Mouse (Mus musculus) intestine, embryonic 15.5 days (tissue): ENCODE measurements around the gene Rpain. TPM values are rescaled to one million over a fixed set of nuclear protein-coding genes. Genes with fewer than 3 reads are reported as not detected.

Source experiments
- ATAC-seq: fragments of 200-750 bp; cut with Nextera tagmentation; 2 replicates; pipeline ENCODE4 v1.8.0; 2017; ENCODE audit warnings: moderate TSS enrichment, moderate library complexity
- H3K27ac ChIP-seq: fragments of 300-500 bp; sonication (generic); 2 replicates; pipeline ENCODE4 v1.5.1; 2015; ENCODE audit warnings: mild to moderate bottlenecking, inconsistent platforms
- H3K27me3 ChIP-seq: fragments of 300-500 bp; sonication (generic); replicated peaks from 2 replicates; pipeline ENCODE4 v1.6.1; 2015; ENCODE audit warnings: inconsistent platforms
- H3K36me3 ChIP-seq: fragments of 300-500 bp; sonication (generic); 2 replicates; pipeline ENCODE4 v1.6.1; 2015; ENCODE audit warnings: inconsistent platforms
- H3K4me1 ChIP-seq: fragments of 300-500 bp; sonication (generic); replicated peaks from 2 replicates; pipeline ENCODE4 v1.6.1; 2015; ENCODE audit warnings: inconsistent platforms
- H3K4me2 ChIP-seq: fragments of 300-500 bp; sonication (generic); replicated peaks from 2 replicates; pipeline ENCODE4 v1.6.1; 2015; ENCODE audit warnings: mild to moderate bottlenecking, inconsistent platforms
- H3K4me3 ChIP-seq: fragments of 300-500 bp; sonication (generic); replicated peaks from 2 replicates; pipeline ENCODE4 v1.5.1; 2015; ENCODE audit warnings: inconsistent platforms
- H3K9ac ChIP-seq: fragments of 300-500 bp; sonication (generic); 2 replicates; pipeline ENCODE4 v1.6.1; 2015; ENCODE audit warnings: inconsistent platforms
- H3K9me3 ChIP-seq: fragments of 300-500 bp; sonication (generic); 2 replicates; pipeline ENCODE4 v1.6.1; 2016; ENCODE audit warnings: inconsistent platforms
- WGBS: fragments of 180-500 bp; shearing (Covaris S2); methylation state at CpG from one replicate; pipeline ENCODE4 v1.1.7; 2015; 5-methylcytosine and 5-hydroxymethylcytosine counted together
- polyA plus RNA-seq: library from polyadenylated mRNA; unstranded; fragments of >200 nt; fragmentation: Nextera tagmentation; extraction: Ambion mirVana; gene quantifications from 2 replicates; pipeline ENCODE4 v1.2.1, GENCODE M21; 2015

Gene Rpain
- polyA plus RNA-seq, result 63.3 and 66.7 TPM in 2 replicates

DNA sequence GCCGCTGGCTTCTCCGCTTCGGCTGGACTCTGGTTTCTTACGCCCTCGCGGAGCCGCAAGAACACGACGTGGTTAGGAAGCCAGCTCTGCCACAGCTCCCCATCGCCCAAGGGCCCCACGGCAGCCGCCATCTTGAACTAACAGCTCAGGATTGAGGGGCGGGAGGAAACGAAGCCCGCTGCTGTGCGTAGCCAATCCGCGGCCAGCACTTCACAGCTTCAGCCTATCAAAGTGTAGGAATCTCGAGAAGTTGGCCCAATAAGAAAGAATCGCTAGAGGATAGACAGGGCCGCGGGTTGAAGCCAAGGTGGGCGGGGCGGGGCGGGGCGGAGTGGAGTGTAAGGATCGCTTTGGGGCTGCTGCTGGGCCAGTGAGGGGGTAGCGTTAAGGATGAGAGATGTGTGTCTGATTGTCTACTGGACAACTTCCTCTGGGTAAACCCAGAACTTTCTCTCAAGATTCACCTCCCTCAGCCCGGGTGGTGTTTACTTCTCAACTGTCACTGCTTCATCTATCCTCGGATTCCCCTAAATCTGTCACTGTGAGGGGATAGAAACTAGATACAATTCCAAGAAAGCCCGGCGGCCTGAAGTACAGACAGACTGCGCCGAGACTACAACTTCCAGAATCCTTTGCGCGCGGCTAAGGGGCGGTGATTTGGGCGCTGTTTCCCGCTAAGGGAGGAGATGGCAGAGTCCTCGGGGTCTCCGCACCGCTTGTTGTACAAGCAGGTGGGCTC is at the start of gene Rpain, which contains the start of gene Nup88:
TSS of gene Rpain (plus strand) at position 393 of the 739 bp plus-strand sequence.
TSS of gene Nup88 (minus strand) at position 153 of the 739 bp plus-strand sequence.
- Histone ChIP-seq H3K27ac (peak within 1 kb of the TSS; percentile 85), H3K4me3 (peak within 1 kb of the TSS; percentile 90), H3K27me3 (no peaks in the 10 kb centered on the region), H3K36me3 (peaks cover 13% of the 10 kb centered on the region; the same call in 1 of the 2 replicates), H3K4me1 (peaks cover 12% of the 10 kb centered on the region), H3K9me3 (no peaks in the 10 kb centered on the region), H3K4me2 (peak within 1 kb of the TSS; percentile 76), H3K9ac (peak within 1 kb of the TSS; percentile 90)
- ATAC-seq, result peak; percentile 98
- under 1% methylated on average over 43 of the region's 43 CpGs for WGBS

DNA sequence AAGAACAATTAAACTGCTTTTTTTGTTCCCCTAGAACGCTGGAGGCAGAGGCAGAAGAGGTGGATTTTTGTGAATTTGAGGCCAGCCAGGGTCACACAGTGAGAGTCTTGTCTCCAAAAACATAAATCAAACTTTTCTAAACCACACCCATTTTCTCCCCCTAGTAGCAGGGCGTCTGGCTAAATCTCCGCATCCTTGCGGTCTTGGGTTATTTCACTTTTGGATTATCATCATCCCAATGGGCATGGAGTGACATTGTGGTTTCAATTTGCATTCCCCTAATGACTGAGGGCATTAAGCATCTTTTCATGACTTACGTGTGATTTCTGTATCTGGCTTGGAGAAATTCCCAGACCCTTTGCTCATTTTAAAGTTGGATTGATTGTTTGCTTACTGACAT is 38.6 kb upstream of the Rpain start:
- Histone ChIP-seq H3K4me3 (no peak overlapping the region), H3K9me3 (no peaks in the 10 kb centered on the region), H3K27me3 (no peaks in the 10 kb centered on the region), H3K4me1 (no peaks in the 10 kb centered on the region), H3K27ac (no peak overlapping the region), H3K9ac (no peak overlapping the region), H3K36me3 (peaks cover 12% of the 10 kb centered on the region), H3K4me2 (no peak overlapping the region)
- whole genome bisulfite sequencing, result 81% methylated on average over 5 of the region's 5 CpGs
- ATAC-seq, result no peak

DNA sequence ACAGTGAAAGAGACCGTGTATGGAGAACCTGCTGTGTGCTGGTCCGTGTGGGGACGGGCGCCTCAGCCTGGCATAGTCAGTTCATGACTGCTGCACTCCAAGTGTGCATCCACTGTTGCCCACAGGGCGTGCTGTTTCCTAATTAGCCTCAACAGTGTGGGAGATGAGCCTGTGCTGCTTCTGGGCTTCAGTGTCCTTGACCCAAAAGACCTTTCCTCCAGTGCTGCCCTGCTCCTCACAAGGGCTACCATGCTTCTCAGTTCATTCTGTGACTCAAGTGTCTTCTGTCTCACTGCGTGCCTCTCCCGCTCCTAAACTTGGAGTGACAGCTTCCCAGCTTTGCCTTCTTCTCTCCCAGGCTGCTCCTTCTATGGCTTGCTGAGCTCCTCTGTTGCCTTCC is 34.7 kb upstream of the Rpain start:
- Histone ChIP-seq H3K27me3 (no peaks in the 10 kb centered on the region), H3K4me2 (no peak overlapping the region), H3K9ac (no peak overlapping the region), H3K4me1 (no peaks in the 10 kb centered on the region), H3K36me3 (peaks cover 27% of the 10 kb centered on the region), H3K9me3 (no peaks in the 10 kb centered on the region), H3K27ac (no peak overlapping the region), H3K4me3 (no peak overlapping the region)
- 91% methylated on average over 7 of the region's 7 CpGs for WGBS
- ATAC-seq, result no peak

DNA sequence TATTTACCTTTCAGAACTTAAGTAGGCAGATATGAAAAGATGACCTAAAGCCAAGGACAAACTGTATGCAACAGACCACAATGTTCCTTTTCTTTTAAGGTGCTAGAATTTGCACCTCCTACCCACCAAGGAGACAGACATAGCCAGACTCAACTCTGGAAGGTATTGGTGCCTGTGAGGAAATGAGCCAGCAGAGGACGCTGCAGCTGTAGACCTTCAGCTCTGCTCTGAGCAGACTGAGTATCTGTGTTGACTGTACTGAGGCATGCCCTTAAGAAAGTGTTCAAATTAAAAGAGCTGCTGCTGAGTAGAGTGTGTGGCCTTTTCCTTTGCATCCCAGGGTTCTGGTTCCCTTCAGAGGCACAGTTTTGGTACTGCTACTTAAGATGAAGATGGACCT is 27.4 kb upstream of the Rpain start:
- WGBS, result 93% methylated on average over 1 of the region's 1 CpGs
- no peak overlapping the region for H3K9ac ChIP-seq
- ATAC-seq, result no peak
- no peaks in the 10 kb centered on the region for H3K27me3 ChIP-seq
- peaks cover 40% of the 10 kb centered on the region for H3K36me3 ChIP-seq
- H3K4me2 ChIP-seq, result no peak overlapping the region
- no peaks in the 10 kb centered on the region for H3K4me1 ChIP-seq
- no peaks in the 10 kb centered on the region for H3K9me3 ChIP-seq
- H3K4me3 ChIP-seq, result no peak overlapping the region
- no peak overlapping the region for H3K27ac ChIP-seq

DNA sequence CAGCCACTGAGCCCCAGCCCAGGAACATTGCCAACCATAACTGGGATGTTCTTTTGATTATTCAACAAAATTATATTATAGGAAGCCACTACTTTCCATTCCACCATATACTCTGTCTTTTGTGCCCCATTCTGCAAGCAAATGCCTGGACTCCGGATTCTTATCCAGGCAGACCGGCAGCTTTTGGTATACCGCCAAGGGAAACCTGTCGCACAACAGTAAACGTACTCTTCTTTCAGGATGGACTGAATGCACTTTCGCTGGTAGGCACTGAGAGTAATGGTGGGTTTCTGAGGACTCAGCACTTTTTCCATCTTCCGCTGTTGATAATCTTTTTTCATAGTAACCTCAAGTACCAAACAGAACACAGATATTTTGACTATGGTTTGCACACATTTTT is 26.4 kb upstream of the Rpain start:
- Histone ChIP-seq H3K9me3 (no peaks in the 10 kb centered on the region), H3K4me3 (no peak overlapping the region), H3K27me3 (no peaks in the 10 kb centered on the region), H3K4me1 (no peaks in the 10 kb centered on the region), H3K9ac (no peak overlapping the region), H3K36me3 (peaks cover 43% of the 10 kb centered on the region), H3K27ac (no peak overlapping the region), H3K4me2 (no peak overlapping the region)
- no peak for ATAC-seq
- 90% methylated on average over 7 of the region's 7 CpGs for WGBS

DNA sequence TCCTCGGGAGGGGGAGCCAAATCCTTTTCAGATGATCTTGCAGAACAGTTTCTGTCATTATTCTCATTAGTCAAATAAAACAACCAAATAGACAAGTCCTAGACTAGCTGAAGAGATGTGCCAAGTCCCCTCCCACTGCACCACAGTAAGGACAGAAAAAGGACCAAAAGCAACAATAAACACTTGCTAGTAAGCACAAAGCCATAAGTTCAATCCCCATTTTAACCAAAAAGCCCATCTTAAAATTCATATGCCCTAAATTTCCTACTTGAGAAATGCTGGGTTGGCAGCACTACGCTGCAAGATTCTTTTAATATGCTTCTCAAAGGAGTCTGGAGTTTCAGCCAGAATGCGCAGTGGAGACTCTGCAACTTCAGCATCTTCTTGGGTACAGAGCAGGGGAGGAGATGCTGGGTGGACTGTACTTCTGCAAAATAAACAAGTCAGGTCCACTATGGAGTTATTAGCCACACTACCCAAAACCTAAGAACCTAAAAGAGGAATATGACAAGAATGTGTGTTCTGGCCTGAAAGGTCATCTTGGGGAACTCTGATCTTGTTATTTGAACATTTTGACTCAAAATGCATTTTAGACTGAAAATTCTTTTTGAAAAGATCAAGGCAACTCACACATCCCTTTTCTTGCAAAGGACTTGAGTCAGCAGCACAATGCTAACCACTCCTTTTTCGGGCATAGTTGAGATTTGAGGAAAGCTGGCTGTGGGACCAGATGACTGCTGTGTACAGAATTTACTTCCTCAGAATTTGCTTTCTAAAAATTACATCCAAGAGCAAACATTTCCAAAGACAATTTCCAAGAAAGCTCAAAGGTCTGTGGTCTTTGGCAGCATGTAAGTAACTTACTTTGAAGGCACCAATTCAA is 24.8 kb upstream of the Rpain start:
- ATAC-seq, result no peak
- H3K4me3 ChIP-seq, result no peak overlapping the region
- H3K27ac ChIP-seq, result no peak overlapping the region
- no peak overlapping the region for H3K9ac ChIP-seq
- H3K36me3 ChIP-seq, result peaks cover 50% of the 10 kb centered on the region
- no peak overlapping the region for H3K4me2 ChIP-seq
- H3K27me3 ChIP-seq, result no peaks in the 10 kb centered on the region
- WGBS, result 88% methylated on average over 4 of the region's 4 CpGs
- no peaks in the 10 kb centered on the region for H3K9me3 ChIP-seq
- no peaks in the 10 kb centered on the region for H3K4me1 ChIP-seq

DNA sequence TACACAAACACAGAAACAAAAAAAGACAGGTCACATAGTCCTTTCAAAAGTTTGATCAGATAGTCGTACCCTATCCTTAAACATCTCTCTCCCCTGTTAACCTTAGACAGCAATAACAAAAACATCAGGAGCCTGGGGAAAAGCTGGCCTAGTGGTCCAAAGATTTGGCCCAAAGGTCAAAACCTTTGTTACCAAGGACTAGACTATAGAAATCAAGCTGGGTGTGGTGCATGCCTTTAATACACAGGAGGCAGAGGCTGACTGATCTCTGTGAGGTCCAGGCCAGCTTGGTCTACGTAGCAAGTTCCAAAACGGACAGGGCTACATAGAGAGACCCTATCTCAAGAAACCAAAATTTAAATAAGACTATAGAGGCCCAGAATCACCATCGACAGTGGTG is 15.3 kb upstream of the Rpain start:
- no peaks in the 10 kb centered on the region for H3K9me3 ChIP-seq
- ATAC-seq, result no peak
- peaks cover 41% of the 10 kb centered on the region for H3K36me3 ChIP-seq
- H3K27me3 ChIP-seq, result no peaks in the 10 kb centered on the region
- H3K4me2 ChIP-seq, result no peak overlapping the region
- H3K9ac ChIP-seq, result no peak overlapping the region
- no peak overlapping the region for H3K27ac ChIP-seq
- H3K4me1 ChIP-seq, result no peaks in the 10 kb centered on the region
- 91% methylated on average over 4 of the region's 4 CpGs for WGBS
- H3K4me3 ChIP-seq, result no peak overlapping the region

DNA sequence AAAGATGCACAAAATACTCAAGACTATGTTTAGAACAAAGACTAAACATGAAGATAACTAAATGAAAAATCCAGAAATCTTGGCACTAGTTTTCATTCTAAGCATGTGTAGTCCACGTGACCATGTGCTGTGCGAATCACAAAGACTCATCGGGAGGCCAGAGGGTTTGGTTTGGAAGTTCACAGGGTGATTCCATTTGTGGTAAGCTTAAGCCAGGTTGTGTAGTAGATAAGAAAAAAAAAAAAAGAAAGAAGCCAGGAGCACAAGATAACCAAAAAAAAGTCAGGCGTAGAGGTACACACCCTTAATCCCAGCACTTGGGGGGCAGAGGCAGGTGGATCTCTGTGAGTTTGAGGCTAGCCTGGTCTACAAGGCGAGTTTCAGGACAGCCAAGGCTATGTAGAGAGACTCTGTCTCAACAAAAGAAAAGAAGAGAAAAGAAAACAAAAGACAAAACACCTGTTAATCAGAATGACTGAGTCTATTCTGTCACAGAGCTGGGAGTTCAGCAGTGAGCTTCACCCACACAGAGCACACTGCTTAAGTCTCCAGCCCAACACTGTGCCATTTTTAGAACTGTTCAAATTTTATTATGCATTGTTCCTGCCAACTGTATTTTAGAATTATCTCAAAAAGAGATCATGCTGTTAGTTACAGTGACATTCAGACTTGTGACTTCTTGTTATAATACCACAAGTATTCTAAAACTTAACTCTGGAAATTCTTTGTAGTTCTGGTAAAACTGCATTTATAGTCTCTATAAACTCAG is 9.0 kb upstream of the Rpain start:
- Histone ChIP-seq H3K4me3 (no peak overlapping the region), H3K36me3 (peaks cover 39% of the 10 kb centered on the region), H3K27ac (no peak overlapping the region), H3K4me2 (no peak overlapping the region), H3K27me3 (no peaks in the 10 kb centered on the region), H3K9ac (no peak overlapping the region), H3K4me1 (no peaks in the 10 kb centered on the region), H3K9me3 (no peaks in the 10 kb centered on the region)
- WGBS, result 92% methylated on average over 5 of the region's 5 CpGs
- no peak for ATAC-seq

DNA sequence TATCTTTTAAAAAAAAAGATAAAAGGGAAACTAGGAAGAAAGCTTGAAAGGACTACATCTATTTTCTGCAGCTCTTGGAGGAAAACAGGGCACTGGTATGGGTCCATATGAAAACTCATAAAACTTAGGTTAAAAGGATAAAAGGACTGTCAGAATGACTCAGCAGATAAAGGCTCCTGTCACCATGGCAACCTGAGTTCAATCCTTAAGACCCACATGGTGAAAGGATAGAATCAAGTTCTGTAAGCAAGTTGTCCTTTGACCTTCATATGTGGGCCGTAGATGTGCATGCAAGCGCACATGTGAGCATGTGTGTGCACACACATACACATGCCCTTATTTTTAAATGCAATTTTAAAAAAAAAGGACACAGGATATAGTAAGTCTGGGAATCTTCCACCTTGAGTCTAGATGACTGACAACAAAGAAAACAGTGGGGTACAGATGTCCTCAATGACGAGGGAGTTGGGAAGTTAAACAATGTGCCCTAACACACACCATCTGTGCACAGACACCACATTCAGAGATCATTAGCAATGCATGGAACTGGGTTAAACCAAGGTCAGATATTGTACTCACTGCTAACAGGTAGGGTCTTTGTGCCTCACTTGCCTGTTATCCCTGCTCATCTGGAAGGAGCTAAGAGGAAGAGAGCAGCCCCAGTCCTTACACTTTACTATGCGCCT is 5.6 kb upstream of the Rpain start:
- no peak overlapping the region for H3K4me3 ChIP-seq
- peaks cover 31% of the 10 kb centered on the region for H3K36me3 ChIP-seq
- ATAC-seq, result no peak
- no peaks in the 10 kb centered on the region for H3K27me3 ChIP-seq
- no peak overlapping the region for H3K4me2 ChIP-seq
- H3K27ac ChIP-seq, result no peak overlapping the region
- H3K4me1 ChIP-seq, result 0 out of 2 replicates have a peak, but pooled peaks cover 8% of the 10 kb centered on the region
- H3K9me3 ChIP-seq, result no peaks in the 10 kb centered on the region
- WGBS, result 81% methylated on average over 4 of the region's 4 CpGs
- no peak overlapping the region for H3K9ac ChIP-seq

DNA sequence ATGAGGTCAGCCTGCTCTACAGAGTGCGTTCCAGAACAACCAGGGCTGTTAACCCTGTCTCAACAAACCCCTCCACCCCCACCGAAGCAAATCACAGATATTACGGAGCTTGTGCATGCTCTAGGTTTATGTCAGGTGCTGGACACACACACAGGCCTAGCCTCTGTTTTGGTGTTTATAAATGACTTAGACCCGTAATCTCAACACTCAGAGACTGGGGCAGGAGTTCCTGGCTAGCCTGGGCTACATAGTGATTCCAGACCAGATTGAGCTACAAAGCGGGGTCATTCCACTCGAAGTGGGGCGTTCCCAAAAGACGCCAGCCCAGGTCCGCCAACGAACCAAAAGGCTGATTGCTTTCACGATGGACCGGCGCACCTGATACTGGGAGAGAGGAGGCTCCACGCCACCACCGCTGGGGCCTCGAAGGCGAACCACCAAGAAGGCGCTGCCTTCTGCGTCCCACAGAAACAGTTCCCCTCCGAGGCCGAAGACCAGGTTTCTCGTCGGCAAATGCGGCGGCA is 680 bp upstream of the Rpain start:
- Histone ChIP-seq H3K4me3 (peak overlapping the region; percentile 90), H3K27me3 (no peaks in the 10 kb centered on the region), H3K9ac (peak overlapping the region; percentile 90), H3K9me3 (no peaks in the 10 kb centered on the region), H3K36me3 (peaks cover 16% of the 10 kb centered on the region; the same call in 1 of the 2 replicates), H3K4me2 (peak overlapping the region; percentile 76), H3K4me1 (peaks cover 12% of the 10 kb centered on the region), H3K27ac (peak overlapping the region; percentile 85)
- WGBS, result under 1% methylated on average over 25 of the region's 25 CpGs
- ATAC-seq, result peak; percentile 34
